Mouse (Mus musculus) cerebellum, adult 2 months (tissue): ENCODE results near the gene Rita1.

Source experiments
- CTCF ChIP-seq: fragments of 200-500 bp; IDR thresholded peaks from 2 replicates; pipeline ENCODE4 v1.5.1; 2011; ENCODE audit warnings: low read depth, mild to moderate bottlenecking, control low read depth, low read length, moderate library complexity, borderline replicate concordance; ENCODE audit not compliant: insufficient read depth
- POLR2A ChIP-seq: fragments of 200-500 bp; IDR thresholded peaks from 2 replicates; pipeline ENCODE4 v1.6.1; 2011; ENCODE audit warnings: low read length, control low read depth, borderline replicate concordance; ENCODE audit not compliant: insufficient read depth

DNA sequence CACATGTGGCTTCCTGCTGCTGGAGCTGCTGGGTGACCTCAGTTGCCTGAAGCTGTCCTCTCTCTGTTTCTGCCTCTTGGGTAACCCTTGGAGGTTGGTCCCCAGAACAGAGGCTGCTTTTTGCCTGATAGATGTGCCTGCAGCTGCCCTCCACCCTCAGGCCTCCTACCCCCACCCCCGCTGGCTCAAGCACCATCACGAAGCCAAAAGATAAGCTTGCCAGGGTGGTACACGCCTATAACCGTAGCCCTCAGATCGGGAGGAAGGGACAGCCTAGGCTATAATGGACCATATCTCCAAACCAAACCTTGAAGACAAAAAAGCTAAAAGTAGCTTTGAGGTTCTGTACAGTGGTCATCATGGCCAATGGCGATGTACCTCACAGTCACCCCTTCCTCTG, 12.8 kb downstream of the Rita1 start:
- TF ChIP-seq CTCF (no peak), POLR2A (no peak)
